Mouse (Mus musculus) left cerebral cortex, postnatal 25 days (tissue): Measurements from ENCODE around the gene Csrp3. TPM values are rescaled to one million over a fixed set of nuclear protein-coding genes. Genes with fewer than 3 reads are reported as not detected.
A peak's percentile ranks its signal among the peaks of the same experiment; 100 is the strongest.

Experiments
- DNase-seq, 2 experiments: peaks; one replicate each; pipeline ENCODE4 v3.0.0; 2022; ENCODE audit warnings: low spot score in 2 of 2, mixed read lengths in 1 of 2
- intact Hi-C: fragments of 180-260 bp; cut with DNase I; formaldehyde crosslinking; loops from one replicate; pipeline ENCODE4 v1.15.1; 2025
- total RNA-seq, 2 experiments: library from RNA; stranded (reverse); gene quantifications; 2 replicates each; pipeline ENCODE4 v1.2.3; 2021

Gene Csrp3
- total RNA-seq, 2 experiments from 2014 or later, result not detected

- DNase-seq, result no peak
- intact Hi-C loops, result loop anchor here (5.0 kb wide), 1 partner anchor 37 kb away; no protein-coding TSS in a partner anchor
These were observed 12.7 kb downstream of the Csrp3 start for GRCm38 (mm10) chr7:48834989-48835626.

- DNase-seq, result no peak
- intact Hi-C loops, result loop anchor here (5.0 kb wide), 1 partner anchor 38 kb away; no protein-coding TSS in a partner anchor
These were observed 13.4 kb downstream of the Csrp3 start for GRCm38 (mm10) chr7:48834371-48834970.

GRCm38 (mm10) chr7:48832735-48833134 is 15.1 kb downstream of the Csrp3 start:
- DNase-seq, result no peak
- intact Hi-C loops, result loop anchor here (5.0 kb wide), 1 partner anchor 40 kb away; no protein-coding TSS in a partner anchor

- no peak for DNase-seq
- intact Hi-C loops, result loop anchor here (5.0 kb wide), 1 partner anchor 42 kb away; no protein-coding TSS in a partner anchor
These were observed 17.4 kb downstream of the Csrp3 start for GRCm38 (mm10) chr7:48830395-48830794.

GRCm38 (mm10) chr7:48829177-48829910 is 18.5 kb downstream of the Csrp3 start:
- intact Hi-C loops, result no loop called here

GRCm38 (mm10) chr7:48825170-48825569 is 22.7 kb downstream of the Csrp3 start:
- intact Hi-C loops, result no loop called here
- no peak for DNase-seq

More at GRCm38 (mm10) chr7:48829177-48829910, 18.5 kb downstream of the Csrp3 start:
- no peak for DNase-seq

GRCm38 (mm10) chr7:48824671-48825070 is 23.2 kb downstream of the Csrp3 start:
- no peak for DNase-seq
- intact Hi-C loops, result no loop called here

- no peak for DNase-seq
- intact Hi-C loops, result no loop called here
These were observed 24.2 kb downstream of the Csrp3 start for GRCm38 (mm10) chr7:48823621-48824020.

GRCm38 (mm10) chr7:48821654-48822053 is 26.2 kb downstream of the Csrp3 start:
- no peak for DNase-seq
- intact Hi-C loops, result no loop called here

- no peak for DNase-seq
- intact Hi-C loops, result loop anchor here (10.0 kb wide), 1 partner anchor 311 kb away; no protein-coding TSS in a partner anchor
These were observed 34.2 kb downstream of the Csrp3 start for GRCm38 (mm10) chr7:48813594-48813993.

- intact Hi-C loops, result loop anchor here (10.0 kb wide), 1 partner anchor 312 kb away; no protein-coding TSS in a partner anchor
- DNase-seq, result no peak
These were observed 35.5 kb downstream of the Csrp3 start for GRCm38 (mm10) chr7:48812358-48812757.

GRCm38 (mm10) chr7:48810652-48811051 is 37.2 kb downstream of the Csrp3 start:
- no peak for DNase-seq
- intact Hi-C loops, result loop anchor here (10.0 kb wide), 1 partner anchor 314 kb away; no protein-coding TSS in a partner anchor

- no peak for DNase-seq
- intact Hi-C loops, result no loop called here
These were observed 41.2 kb downstream of the Csrp3 start for GRCm38 (mm10) chr7:48806587-48806986.

GRCm38 (mm10) chr7:48803381-48803780 is 44.5 kb downstream of the Csrp3 start:
- intact Hi-C loops, result no loop called here
- DNase-seq, result no peak

- no peak for DNase-seq
- intact Hi-C loops, result no loop called here
These were observed 52.7 kb downstream of the Csrp3 start for GRCm38 (mm10) chr7:48795130-48795529.

- DNase-seq, result no peak
- intact Hi-C loops, result no loop called here
These were observed 56.4 kb downstream of the Csrp3 start for GRCm38 (mm10) chr7:48791412-48791811.

GRCm38 (mm10) chr7:48790117-48790516 is 57.7 kb downstream of the Csrp3 start:
- intact Hi-C loops, result no loop called here

GRCm38 (mm10) chr7:48788851-48789572 is 58.8 kb downstream of the Csrp3 start, which contains the start of gene Zdhhc13:
Zdhhc13 (plus strand) TSS chr7:48789003.
- DNase-seq, result peak; percentile 93 to 97
- intact Hi-C loops, result no loop called here

More at GRCm38 (mm10) chr7:48790117-48790516, 57.7 kb downstream of the Csrp3 start:
- no peak for DNase-seq

GRCm38 (mm10) chr7:48788348-48788747 is 59.5 kb downstream of the Csrp3 start:
- intact Hi-C loops, result no loop called here
- DNase-seq, result peak in 1 of 2 experiments; percentile 27
